Mouse (Mus musculus): ENCODE data around the gene 2900026A02Rik.

DNA sequence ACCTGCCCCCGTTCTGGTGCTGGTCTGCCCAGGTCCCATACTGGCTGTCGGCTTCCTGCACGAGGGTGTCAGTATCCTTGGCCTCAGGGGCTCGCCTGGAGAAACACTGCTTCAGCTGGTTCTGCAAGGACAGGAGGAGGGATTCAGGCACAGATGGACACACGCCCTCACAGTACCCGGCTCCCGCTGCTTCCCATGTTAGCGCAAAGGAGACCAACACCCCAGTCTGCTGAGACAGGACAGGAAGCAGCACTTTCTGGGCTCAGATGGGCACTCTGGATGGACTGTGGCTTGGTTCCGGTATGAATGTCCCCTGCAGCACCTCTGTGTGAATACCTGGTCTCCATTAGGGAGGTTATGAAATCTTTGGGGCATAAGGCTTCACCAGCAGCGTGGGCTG, 119.6 kb downstream of the 2900026A02Rik start:
- no peak for TF ChIP-seq CTCF (IDR thresholded peaks at IDR 0.05; ENCODE audit: low read depth, low read length)
- no peak for TF ChIP-seq GATA1 (IDR thresholded peaks at IDR 0.05; ENCODE audit: borderline replicate concordance, low read length)
- TF ChIP-seq TAL1 (conservative IDR thresholded peaks at IDR 0.05; ENCODE audit: low read depth, low read length): no peak
